Mouse (Mus musculus): ENCODE results near the gene Nosip. TPM values are rescaled to one million over a fixed set of nuclear protein-coding genes. Genes with fewer than 3 reads are reported as not detected.

The Nosip gene
- polyA plus RNA-seq, 1 experiment from 2014 or later = 62.4 TPM

DNA sequence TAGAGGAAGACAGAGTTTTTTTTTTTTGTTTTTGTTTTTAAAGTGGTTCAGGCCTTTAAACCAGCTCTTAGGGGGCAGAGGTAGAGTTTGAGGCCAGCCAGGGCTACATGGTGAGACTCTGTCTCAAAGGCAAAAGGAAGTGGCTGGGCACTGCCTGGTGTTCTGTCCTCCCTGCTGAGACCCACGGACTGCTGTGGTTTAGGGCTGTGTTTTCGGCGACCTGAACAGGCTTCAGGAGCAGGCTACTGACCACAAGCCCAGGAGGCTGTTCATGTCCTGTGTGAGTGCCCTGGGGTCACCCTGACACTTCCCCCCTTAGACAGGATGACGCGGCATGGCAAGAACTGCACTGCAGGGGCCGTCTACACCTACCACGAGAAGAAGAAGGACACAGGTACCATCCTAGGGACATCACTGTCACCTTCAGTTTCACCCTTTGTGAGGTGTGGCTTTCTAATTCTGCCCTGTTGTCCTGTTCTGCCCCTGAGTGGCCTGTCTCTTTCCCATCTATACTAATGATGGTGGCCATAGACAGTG is 11.0 kb downstream of the Nosip start:
- Histone ChIP-seq H3K9ac (replicated peaks) (no peak overlapping the region), H3K4me1 (no peaks in the 10 kb centered on the region), H3K4me2 (replicated peaks) (no peak overlapping the region), H3K9me3 (no peaks in the 10 kb centered on the region), H3K27me3 (no peaks in the 10 kb centered on the region), H3K4me3 (no peak overlapping the region), H3K36me3 (peaks cover 22% of the 10 kb centered on the region), H3K27ac (replicated peaks) (no peak overlapping the region)
- WGBS = 82% methylated on average over 7 of the region's 7 CpGs
- ATAC-seq (replicated peaks) = no peak

DNA sequence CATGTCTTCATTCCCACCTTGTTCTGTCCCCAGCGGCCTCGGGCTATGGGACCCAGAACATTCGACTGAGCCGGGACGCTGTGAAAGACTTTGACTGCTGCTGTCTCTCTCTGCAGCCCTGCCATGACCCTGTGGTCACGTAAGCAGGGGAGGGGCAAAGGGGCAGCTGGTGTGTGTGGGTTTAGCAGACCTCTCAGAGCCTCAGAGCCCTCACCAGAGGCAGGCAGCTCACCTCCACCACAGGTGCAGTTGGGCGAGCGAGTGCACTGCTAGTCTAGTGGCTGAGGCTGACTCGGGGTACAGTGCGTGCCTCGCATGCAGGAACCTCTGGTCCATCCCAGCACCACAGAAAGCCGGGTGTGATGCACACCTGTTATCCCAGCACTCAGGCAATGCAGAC is 11.7 kb downstream of the Nosip start:
- no peak for ATAC-seq (replicated peaks)
- Histone ChIP-seq H3K4me1 (no peaks in the 10 kb centered on the region), H3K36me3 (peaks cover 22% of the 10 kb centered on the region), H3K4me2 (replicated peaks) (no peak overlapping the region), H3K27me3 (no peaks in the 10 kb centered on the region), H3K9ac (replicated peaks) (no peak overlapping the region), H3K4me3 (no peak overlapping the region), H3K27ac (replicated peaks) (no peak overlapping the region), H3K9me3 (no peaks in the 10 kb centered on the region)
- 92% methylated on average over 12 of the region's 12 CpGs for WGBS

DNA sequence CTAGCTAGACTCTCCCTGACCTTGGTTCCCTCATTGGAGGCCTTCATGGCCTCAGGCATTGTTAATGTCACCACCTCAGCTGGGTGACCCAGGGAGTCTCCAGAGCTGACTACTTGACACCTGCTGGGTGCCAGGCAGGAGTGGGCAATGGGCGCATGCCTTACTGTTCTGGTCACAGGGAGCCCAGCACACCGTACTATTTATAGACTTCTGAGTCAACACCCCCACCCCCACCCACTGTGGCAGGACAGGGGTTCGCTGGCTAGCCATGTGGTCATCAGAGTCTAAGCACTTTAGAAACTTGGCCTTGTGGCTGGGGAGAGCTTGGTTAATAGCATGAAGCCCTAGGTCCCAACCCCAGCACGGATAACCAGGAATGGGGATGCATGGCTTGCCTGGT is 13.2 kb downstream of the Nosip start:
- Histone ChIP-seq H3K4me1 (peaks cover 2% of the 10 kb centered on the region; the same call in 1 of the 2 replicates), H3K27ac (replicated peaks) (no peak overlapping the region), H3K4me2 (replicated peaks) (no peak overlapping the region), H3K27me3 (no peaks in the 10 kb centered on the region), H3K4me3 (no peak overlapping the region), H3K36me3 (peaks cover 22% of the 10 kb centered on the region), H3K9me3 (no peaks in the 10 kb centered on the region), H3K9ac (replicated peaks) (no peak overlapping the region)
- 91% methylated on average over 4 of the region's 4 CpGs for WGBS
- no peak for ATAC-seq (replicated peaks)

DNA sequence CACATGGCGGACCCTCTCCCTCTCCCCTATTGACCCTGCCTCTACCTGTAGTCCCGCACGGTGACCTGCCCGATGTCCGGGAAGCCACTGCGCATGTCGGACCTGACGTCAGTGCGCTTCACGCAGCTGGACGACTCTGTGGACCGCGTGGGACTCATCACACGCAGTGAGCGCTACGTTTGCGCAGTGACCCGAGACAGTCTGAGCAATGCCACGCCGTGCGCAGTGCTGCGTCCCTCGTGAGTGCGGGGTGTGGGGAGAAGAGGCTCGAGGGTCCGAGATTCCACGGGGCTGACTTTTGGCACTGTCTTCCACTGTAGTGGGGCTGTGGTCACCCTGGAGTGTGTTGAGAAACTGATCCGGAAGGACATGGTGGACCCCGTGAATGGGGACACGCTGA is 14.3 kb downstream of the Nosip start:
- Histone ChIP-seq H3K27ac (replicated peaks) (no peak overlapping the region), H3K36me3 (peaks cover 22% of the 10 kb centered on the region), H3K4me1 (peaks cover 2% of the 10 kb centered on the region; the same call in 1 of the 2 replicates), H3K9ac (replicated peaks) (no peak overlapping the region), H3K9me3 (no peaks in the 10 kb centered on the region), H3K4me2 (replicated peaks) (no peak overlapping the region), H3K4me3 (no peak overlapping the region), H3K27me3 (no peaks in the 10 kb centered on the region)
- ATAC-seq (replicated peaks) = no peak
- 89% methylated on average over 30 of the region's 30 CpGs for WGBS

DNA sequence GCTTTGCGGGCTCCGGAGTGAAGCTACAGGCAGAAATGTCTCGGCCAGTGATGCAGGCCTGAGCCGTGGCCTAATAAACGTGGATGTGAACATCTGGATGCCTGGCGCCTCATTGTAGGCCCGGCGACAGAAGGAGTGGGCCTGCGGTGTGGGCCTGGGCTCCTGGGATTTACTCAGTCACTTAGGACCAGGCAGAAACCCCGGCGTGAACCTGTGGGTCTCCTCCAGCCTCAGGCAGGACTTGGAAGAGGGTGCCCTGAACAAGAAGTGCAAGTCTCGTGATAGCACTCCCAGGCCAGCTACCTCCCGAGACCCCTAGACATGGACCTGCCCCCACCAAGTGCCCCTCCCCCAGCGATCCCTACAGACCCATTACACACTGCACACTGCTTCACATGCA is 15.1 kb downstream of the Nosip start:
- Histone ChIP-seq H3K27me3 (no peaks in the 10 kb centered on the region), H3K27ac (replicated peaks) (no peak overlapping the region), H3K36me3 (peaks cover 22% of the 10 kb centered on the region), H3K9ac (replicated peaks) (no peak overlapping the region), H3K9me3 (no peaks in the 10 kb centered on the region), H3K4me1 (peaks cover 2% of the 10 kb centered on the region; the same call in 1 of the 2 replicates), H3K4me3 (no peak overlapping the region), H3K4me2 (replicated peaks) (no peak overlapping the region)
- 91% methylated on average over 14 of the region's 14 CpGs for WGBS
- ATAC-seq (replicated peaks) = no peak

DNA sequence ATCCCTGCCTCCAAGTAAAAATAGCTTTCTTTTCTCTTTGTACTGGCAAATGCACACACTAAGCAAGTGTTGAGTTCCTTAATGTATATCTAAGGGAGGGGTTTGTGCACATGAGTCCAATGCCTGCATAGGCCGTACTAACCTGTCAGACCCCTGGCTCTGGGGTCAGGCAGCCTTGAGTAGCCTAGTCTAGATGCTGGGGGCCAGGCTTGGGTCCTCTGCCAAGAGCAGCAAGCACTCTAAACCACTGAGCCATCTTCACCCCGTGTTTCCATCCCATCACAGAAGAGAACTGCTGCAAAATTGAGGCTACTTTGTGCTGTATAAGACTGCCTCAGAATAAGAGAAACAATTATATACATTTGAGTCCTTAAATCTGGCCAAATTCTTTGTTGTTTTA is 15.6 kb downstream of the Nosip start:
- ATAC-seq (replicated peaks) = no peak

DNA sequence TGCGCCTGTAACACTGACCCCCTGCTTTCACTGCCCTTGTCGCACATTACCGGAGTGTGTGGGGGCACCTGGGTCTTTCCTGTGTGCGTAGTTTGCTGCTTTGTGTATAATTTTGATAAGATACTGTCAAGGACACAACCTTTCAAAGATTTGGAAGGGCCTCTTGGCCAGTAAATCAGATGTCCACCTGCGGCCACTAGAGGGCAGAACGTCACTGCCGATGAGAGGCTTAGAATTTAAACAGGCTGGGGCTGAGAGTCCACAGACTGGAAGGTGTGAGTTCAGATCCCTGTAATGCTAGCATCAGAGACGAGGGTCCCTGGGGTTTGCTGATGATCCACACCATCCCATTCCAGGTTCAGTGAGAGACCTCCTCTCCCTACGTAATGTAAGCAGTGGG is 16.3 kb downstream of the Nosip start:
- WGBS = 41% methylated on average over 9 of the region's 9 CpGs
- no peak for ATAC-seq (replicated peaks)
- Histone ChIP-seq H3K4me3 (no peak overlapping the region), H3K27me3 (no peaks in the 10 kb centered on the region), H3K9ac (replicated peaks) (no peak overlapping the region), H3K4me2 (replicated peaks) (no peak overlapping the region), H3K4me1 (peaks cover 2% of the 10 kb centered on the region; the same call in 1 of the 2 replicates), H3K36me3 (peaks cover 25% of the 10 kb centered on the region), H3K27ac (replicated peaks) (no peak overlapping the region), H3K9me3 (no peaks in the 10 kb centered on the region)

More for the DNA sequence above, 15.6 kb downstream of the Nosip start:
- WGBS = 89% methylated on average over 2 of the region's 2 CpGs
- no peaks in the 10 kb centered on the region for H3K9me3 ChIP-seq
- H3K4me2 ChIP-seq (replicated peaks) = no peak overlapping the region
- H3K27ac ChIP-seq (replicated peaks) = no peak overlapping the region
- H3K36me3 ChIP-seq = peaks cover 22% of the 10 kb centered on the region
- no peaks in the 10 kb centered on the region for H3K27me3 ChIP-seq
- peaks cover 2% of the 10 kb centered on the region; the same call in 1 of the 2 replicates for H3K4me1 ChIP-seq
- no peak overlapping the region for H3K9ac ChIP-seq (replicated peaks)
- H3K4me3 ChIP-seq = no peak overlapping the region

DNA sequence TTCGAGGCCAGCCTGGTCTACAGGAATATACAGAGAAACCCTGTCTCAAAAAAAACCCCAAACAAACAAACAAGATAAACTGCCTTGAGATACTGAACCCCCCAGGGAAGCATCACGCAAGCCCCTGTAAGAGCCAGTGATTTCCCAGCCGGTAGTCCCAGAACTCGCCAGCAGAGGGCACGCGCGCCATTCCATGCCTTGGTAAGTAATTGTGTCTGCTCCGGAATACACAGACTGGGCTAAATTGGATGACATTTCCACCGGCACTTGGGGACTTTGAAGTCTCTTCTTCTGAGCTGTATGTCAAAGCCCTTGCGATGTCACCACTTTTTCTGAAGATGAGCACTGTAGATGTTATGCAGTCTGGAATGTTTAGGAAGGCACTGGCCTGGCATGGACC is 17.6 kb downstream of the Nosip start:
- Histone ChIP-seq H3K9me3 (no peaks in the 10 kb centered on the region), H3K4me1 (peaks cover 2% of the 10 kb centered on the region; the same call in 1 of the 2 replicates), H3K27ac (replicated peaks) (no peak overlapping the region; the same call in 1 of the 2 replicates), H3K36me3 (peaks cover 24% of the 10 kb centered on the region), H3K27me3 (no peaks in the 10 kb centered on the region), H3K9ac (replicated peaks) (no peak overlapping the region), H3K4me2 (replicated peaks) (no peak overlapping the region), H3K4me3 (no peak overlapping the region)
- WGBS = 1% methylated on average over 10 of the region's 10 CpGs
- ATAC-seq (replicated peaks) = peak; percentile 63

DNA sequence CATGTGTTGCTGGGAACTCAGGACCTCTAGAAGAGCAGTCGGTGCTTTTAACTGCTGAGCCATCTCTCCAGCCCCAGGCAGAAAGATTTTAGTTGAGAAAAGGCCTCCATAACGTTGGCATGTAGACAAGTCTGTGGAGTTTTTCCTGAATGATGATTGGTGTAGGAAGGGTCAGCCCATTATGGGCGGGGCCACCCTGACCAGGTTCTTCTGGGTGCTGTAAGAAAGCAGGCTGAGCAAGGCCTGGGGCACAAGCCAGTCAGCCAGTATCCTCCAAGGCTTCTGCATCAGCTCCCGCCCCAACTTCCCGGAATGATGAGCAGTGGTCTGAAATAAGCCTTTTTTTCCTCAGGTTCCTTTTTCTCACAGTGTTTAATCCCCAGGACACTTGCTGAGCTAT is 18.8 kb downstream of the Nosip start:
- H3K4me1 ChIP-seq = peaks cover 2% of the 10 kb centered on the region; the same call in 1 of the 2 replicates
- ATAC-seq (replicated peaks) = no peak
- 42% methylated on average over 5 of the region's 5 CpGs for WGBS
- no peak overlapping the region for H3K4me3 ChIP-seq
- H3K9me3 ChIP-seq = no peaks in the 10 kb centered on the region
- peaks cover 19% of the 10 kb centered on the region for H3K36me3 ChIP-seq
- H3K27ac ChIP-seq (replicated peaks) = no peak overlapping the region
- no peak overlapping the region for H3K9ac ChIP-seq (replicated peaks)
- H3K27me3 ChIP-seq = no peaks in the 10 kb centered on the region
- no peak overlapping the region for H3K4me2 ChIP-seq (replicated peaks)

DNA sequence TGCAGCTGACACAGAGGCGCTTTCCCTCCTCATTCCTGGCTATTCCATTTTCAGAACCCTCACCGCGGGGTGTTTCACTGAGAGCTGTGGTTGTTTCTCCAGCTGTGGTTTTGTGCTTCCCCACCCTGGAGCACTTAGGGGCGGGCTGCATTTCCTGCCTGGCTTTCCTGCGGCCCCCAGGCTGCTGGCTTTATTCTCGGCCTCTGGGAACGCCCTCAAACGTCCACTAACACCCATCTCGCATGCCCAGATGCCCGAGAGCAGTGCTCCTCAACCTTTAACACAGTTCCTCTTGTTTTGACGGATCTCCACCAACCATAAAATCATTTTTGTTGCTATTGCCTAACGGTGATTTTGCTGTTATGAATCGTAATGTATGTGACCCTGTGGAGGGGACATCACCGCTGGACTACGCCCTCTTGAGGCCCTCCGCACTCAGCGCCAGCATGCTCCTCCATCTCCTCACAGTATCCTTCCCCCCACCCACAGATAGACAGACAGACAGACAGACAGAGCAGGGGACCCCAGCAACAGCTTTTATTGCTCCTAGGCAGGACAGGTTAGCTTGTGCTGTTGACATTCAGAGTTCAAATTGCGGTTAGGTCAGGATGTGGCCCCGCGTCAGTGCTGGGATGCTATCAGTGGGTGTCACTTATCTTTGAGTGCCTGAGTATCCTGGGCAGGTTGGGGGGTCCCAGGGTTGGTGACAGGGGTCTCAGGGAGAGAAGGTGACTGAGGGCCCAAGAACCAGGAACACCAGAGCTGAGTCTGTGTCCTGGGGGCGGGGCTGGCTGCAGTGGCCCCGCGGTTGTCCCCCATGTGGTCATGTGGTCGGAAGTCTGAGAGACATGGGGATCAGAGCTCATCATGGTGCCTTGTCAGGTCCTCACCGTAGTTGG is 20.4 kb downstream of the Nosip start:
- no peak overlapping the region for H3K27ac ChIP-seq (replicated peaks)
- H3K36me3 ChIP-seq = peaks cover 11% of the 10 kb centered on the region
- no peak overlapping the region for H3K4me3 ChIP-seq
- H3K9me3 ChIP-seq = no peaks in the 10 kb centered on the region
- 76% methylated on average over 25 of the region's 25 CpGs for WGBS
- ATAC-seq (replicated peaks) = no peak
- no peak overlapping the region for H3K9ac ChIP-seq (replicated peaks)
- no peaks in the 10 kb centered on the region for H3K27me3 ChIP-seq
- H3K4me2 ChIP-seq (replicated peaks) = no peak overlapping the region
- H3K4me1 ChIP-seq = peaks cover 2% of the 10 kb centered on the region; the same call in 1 of the 2 replicates

DNA sequence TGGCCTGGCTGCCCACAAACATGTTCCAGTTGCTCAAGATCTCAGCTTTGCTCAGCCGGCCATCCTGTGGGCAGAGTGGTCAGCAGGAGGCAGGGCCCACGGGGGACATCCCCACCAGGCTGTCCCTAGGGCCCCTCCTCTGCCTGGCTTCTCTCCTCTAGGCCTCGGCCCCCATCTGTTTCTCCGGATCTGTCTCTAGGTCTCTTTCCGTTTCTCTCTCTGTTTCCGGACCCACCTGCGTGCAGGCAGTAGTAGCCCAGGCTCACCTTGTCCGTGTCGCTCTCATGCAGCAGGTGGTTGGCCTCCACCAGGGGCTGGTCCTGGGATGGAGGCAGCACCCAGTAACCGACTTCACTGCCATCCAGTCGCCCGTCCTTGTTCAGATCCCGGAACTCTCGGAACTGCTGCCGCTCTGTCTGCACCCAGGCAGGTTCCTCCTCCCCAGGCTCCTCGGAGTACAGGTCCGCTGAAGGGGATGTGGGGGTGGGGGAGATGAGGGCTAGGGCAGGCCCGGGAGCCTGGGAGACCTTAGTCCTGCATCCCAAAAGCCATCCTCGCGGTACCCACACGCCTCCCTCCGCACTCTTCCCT is 21.2 kb downstream of the Nosip start:
- H3K4me3 ChIP-seq = no peak overlapping the region
- 82% methylated on average over 22 of the region's 22 CpGs for WGBS
- peaks cover 8% of the 10 kb centered on the region; the same call in 1 of the 2 replicates for H3K36me3 ChIP-seq
- no peak overlapping the region for H3K27ac ChIP-seq (replicated peaks)
- H3K9me3 ChIP-seq = no peaks in the 10 kb centered on the region
- ATAC-seq (replicated peaks) = no peak
- H3K4me1 ChIP-seq = peaks cover 2% of the 10 kb centered on the region; the same call in 1 of the 2 replicates
- H3K4me2 ChIP-seq (replicated peaks) = no peak overlapping the region
- no peak overlapping the region for H3K9ac ChIP-seq (replicated peaks)
- H3K27me3 ChIP-seq = no peaks in the 10 kb centered on the region

DNA sequence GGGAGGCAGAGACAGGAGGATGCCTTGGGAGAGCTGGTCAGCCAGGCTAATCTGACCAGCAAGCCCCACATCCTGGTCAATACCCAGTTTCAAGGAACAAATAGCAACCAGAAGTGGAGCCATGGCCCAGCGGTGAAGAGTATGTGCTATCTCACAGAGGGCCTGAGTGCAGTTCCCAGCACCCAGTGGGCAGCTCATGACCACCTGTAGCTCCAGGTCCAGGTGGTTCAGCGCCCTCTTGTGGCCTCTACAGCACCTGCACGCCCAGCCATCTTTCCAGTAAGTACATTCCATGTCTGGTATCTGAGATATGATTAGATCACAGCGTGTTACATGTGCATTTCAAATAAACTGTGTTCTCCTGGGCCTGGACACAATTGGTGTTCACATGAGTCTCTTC is 23.9 kb downstream of the Nosip start:
- Histone ChIP-seq H3K27me3 (no peaks in the 10 kb centered on the region), H3K4me1 (peaks cover 2% of the 10 kb centered on the region; the same call in 1 of the 2 replicates), H3K4me3 (no peak overlapping the region), H3K9me3 (no peaks in the 10 kb centered on the region), H3K27ac (replicated peaks) (no peak overlapping the region), H3K36me3 (peaks cover 8% of the 10 kb centered on the region; the same call in 1 of the 2 replicates), H3K4me2 (replicated peaks) (no peak overlapping the region), H3K9ac (replicated peaks) (no peak overlapping the region)
- WGBS = 78% methylated on average over 4 of the region's 4 CpGs
- no peak for ATAC-seq (replicated peaks)
